Mouse (Mus musculus) lung, adult 2 months (tissue): ENCODE results near the gene Yipf7.

Experiments
- CTCF ChIP-seq: fragments of 200-500 bp; IDR thresholded peaks from 2 replicates; pipeline ENCODE4 v1.5.1; 2011; ENCODE audit warnings: mild to moderate bottlenecking, low read length, control low read depth; ENCODE audit not compliant: insufficient read depth
- POLR2A ChIP-seq: fragments of 200-500 bp; IDR thresholded peaks from 2 replicates; pipeline ENCODE4 v1.6.1; 2011; ENCODE audit warnings: low read depth, mild to moderate bottlenecking, control low read depth, low read length, borderline replicate concordance; ENCODE audit errors: extremely low read depth

DNA sequence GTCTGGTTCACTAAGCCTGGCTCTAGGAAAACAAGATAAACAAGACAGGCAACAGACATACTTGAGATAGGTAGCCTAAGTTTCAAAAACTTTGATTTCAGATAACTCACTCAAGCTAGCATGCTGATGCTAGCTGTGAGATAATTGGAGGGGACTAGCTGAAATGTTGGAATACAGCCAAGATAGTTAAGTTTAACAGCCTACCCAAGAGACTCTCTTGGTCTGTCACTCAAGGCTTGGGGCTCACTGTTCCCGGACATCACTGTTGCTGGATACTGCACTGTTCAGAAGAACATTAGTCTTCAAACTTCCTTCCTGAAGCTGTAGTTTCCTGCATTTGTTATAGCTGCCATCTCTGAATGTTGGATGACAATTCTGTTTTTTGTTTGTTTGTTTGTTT is 74.9 kb downstream of the Yipf7 start:
- TF ChIP-seq CTCF (no peak), POLR2A (no peak)
